Mouse (Mus musculus) right cerebral cortex, postnatal 10 days (tissue): ENCODE measurements around the gene Arhgap4.
A peak's percentile ranks its signal among the peaks of the same experiment; 100 is the strongest.

Experiments used
- DNase-seq, 2 experiments: peaks; one replicate each; pipeline ENCODE4 v3.0.0; 2021; ENCODE audit warnings: low spot score in 2 of 2

Arhgap4 gene

GRCm38 (mm10) chrX:73921823-73922549 lies at the start of gene Arhgap4, which contains the start of gene Naa10:
Gene Arhgap4 (minus strand): TSS chrX:73921870.
Gene Naa10 (minus strand): TSS chrX:73921944.
- peak; percentile 94 for DNase-seq

- no peak for DNase-seq
These were observed 49.1 kb upstream of the Arhgap4 start for GRCm38 (mm10) chrX:73970781-73971180.

- no peak for DNase-seq
These were observed 48.1 kb upstream of the Arhgap4 start for GRCm38 (mm10) chrX:73969729-73970128.

GRCm38 (mm10) chrX:73969167-73969566 lies 47.5 kb upstream of the Arhgap4 start:
- no peak for DNase-seq

- DNase-seq = peak; percentile 93
These were observed 45.8 kb upstream of the Arhgap4 start for GRCm38 (mm10) chrX:73967177-73968075.

GRCm38 (mm10) chrX:73966248-73967176 lies 44.8 kb upstream of the Arhgap4 start, which contains the start of gene Hcfc1:
Gene Hcfc1 (minus strand): TSS chrX:73966357.
- DNase-seq = peak; percentile 93

- DNase-seq = peak; percentile 83 to 85
These were observed 43.6 kb upstream of the Arhgap4 start for GRCm38 (mm10) chrX:73965307-73965706.

GRCm38 (mm10) chrX:73964363-73964762 lies 42.7 kb upstream of the Arhgap4 start:
- no peak for DNase-seq

GRCm38 (mm10) chrX:73954988-73955387 lies 33.3 kb upstream of the Arhgap4 start:
- DNase-seq = no peak

- DNase-seq = no peak
These were observed 30.9 kb upstream of the Arhgap4 start for GRCm38 (mm10) chrX:73952603-73953002.

- DNase-seq = no peak
These were observed 27.7 kb upstream of the Arhgap4 start for GRCm38 (mm10) chrX:73949341-73949740.

GRCm38 (mm10) chrX:73948647-73949046 lies 27.0 kb upstream of the Arhgap4 start:
- DNase-seq = peak; percentile 44 to 50

- DNase-seq = no peak
These were observed 25.2 kb upstream of the Arhgap4 start for GRCm38 (mm10) chrX:73946896-73947295.

GRCm38 (mm10) chrX:73942294-73942693 lies 20.6 kb upstream of the Arhgap4 start:
- no peak for DNase-seq

GRCm38 (mm10) chrX:73941860-73942259 lies 20.2 kb upstream of the Arhgap4 start:
- DNase-seq = no peak

- no peak for DNase-seq
These were observed 10.2 kb upstream of the Arhgap4 start for GRCm38 (mm10) chrX:73931871-73932270.

GRCm38 (mm10) chrX:73930402-73931062 lies 8.9 kb upstream of the Arhgap4 start, which contains the start of gene Renbp:
Gene Renbp (minus strand): TSS chrX:73930850.
- DNase-seq = peak in 1 of 2 experiments; percentile 42

GRCm38 (mm10) chrX:73922550-73922882 lies 846 bp upstream of the Arhgap4 start:
- no peak for DNase-seq

- no peak for DNase-seq
These were observed 316 bp downstream of the Arhgap4 start for GRCm38 (mm10) chrX:73921285-73921822.

GRCm38 (mm10) chrX:73918631-73919030 lies 3.0 kb downstream of the Arhgap4 start:
- DNase-seq = no peak

- DNase-seq = no peak
These were observed 4.7 kb downstream of the Arhgap4 start for GRCm38 (mm10) chrX:73916945-73917344.
